Mouse (Mus musculus): ENCODE data around the gene Prrg3. TPM values are rescaled to one million over a fixed set of nuclear protein-coding genes. Genes with fewer than 3 reads are reported as not detected.

The Prrg3 gene
- total and polyA plus RNA-seq, 3 experiments: not detected

DNA sequence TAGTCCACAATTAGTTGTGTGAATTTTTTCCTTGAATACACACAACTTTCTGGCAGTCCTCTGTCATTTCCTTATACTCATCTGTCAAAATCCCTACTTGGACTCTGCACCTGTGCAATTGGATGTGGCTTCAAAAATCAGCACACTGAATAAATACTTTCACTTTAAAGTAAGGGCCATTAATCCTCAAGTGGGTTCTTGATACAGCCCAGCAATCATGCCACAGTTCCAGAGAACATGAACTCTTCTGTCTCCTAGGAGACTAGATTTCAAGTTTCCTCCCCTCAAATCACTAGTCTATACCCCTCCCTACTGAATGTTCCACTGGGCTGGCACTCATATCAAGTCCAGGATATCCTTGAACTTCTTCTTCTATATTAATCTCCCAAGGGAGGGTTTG lies 4.1 kb upstream of the Prrg3 start:
- no peak for DNase-seq (ENCODE audit: extremely low read depth)
- Histone ChIP-seq H3K36me3 (replicated peaks in 1 of 2; ENCODE audit: control insufficient read depth in 1 of 2, insufficient read depth in 1 of 2, low read length in 1 of 2) (no peaks in the 10 kb centered on the region), H3K79me2 (replicated peaks; ENCODE audit: control insufficient read depth, extremely low read depth, insufficient read depth, poor library complexity, severe bottlenecking) (no peaks in the 10 kb centered on the region), H3K27ac (ENCODE audit: insufficient read depth, low read depth) (no peak overlapping the region), H3K4me2 (ENCODE audit: insufficient read depth, low read depth, poor library complexity, severe bottlenecking) (no peak overlapping the region), H3K27me3 (replicated peaks) (no peaks in the 10 kb centered on the region), H3K4me1 (ENCODE audit: control insufficient read depth in 1 of 2, insufficient read depth in 2 of 2) (no peaks in the 10 kb centered on the region), H3K9ac (ENCODE audit: insufficient read depth, low read depth) (no peak overlapping the region), H3K4me3 (replicated peaks in 1 of 3; ENCODE audit: low read depth in 2 of 3, low read length in 2 of 3, poor library complexity in 1 of 3) (no peak overlapping the region), H3K9me3 (replicated peaks; ENCODE audit: low read length) (no peaks in the 10 kb centered on the region)
- in situ Hi-C loops (cut with MboI; ENCODE audit: low pct_ligation_motif_present, low pct_unique_long_range_greater_than_20kb, low sequenced_read_pairs) (no loop called here), dilution Hi-C loops (cut with MboI; ENCODE audit: extremely low pct_ligation_motif_present, extremely low pct_unique_long_range_greater_than_20kb, low sequenced_read_pairs) (no loop called here)
- TF ChIP-seq NELFE (IDR thresholded peaks at IDR 0.05; ENCODE audit: low read depth, low read length) (no peak), IRF4 (IDR thresholded peaks at IDR 0.05; ENCODE audit: low read depth, low read length) (no peak), JUN (IDR thresholded peaks at IDR 0.05; ENCODE audit: insufficient read depth, low read depth, low read length) (no peak), TBP (conservative IDR thresholded peaks at IDR 0.05; ENCODE audit: low read depth, low read length) (no peak), E2F4 (IDR thresholded peaks at IDR 0.05; ENCODE audit: insufficient replicate concordance, low read depth, low read length) (no peak), MYC (IDR thresholded peaks at IDR 0.05; ENCODE audit: low read depth, low read length) (no peak), CTCF (conservative IDR thresholded peaks at IDR 0.05 in 1 of 2, IDR thresholded peaks at IDR 0.05 in 1 of 2; ENCODE audit: low read depth in 2 of 2, low read length in 2 of 2) (no peak), RCOR1 (conservative IDR thresholded peaks at IDR 0.05; ENCODE audit: low read depth, low read length) (no peak), BHLHE40 (IDR thresholded peaks at IDR 0.05; ENCODE audit: low read depth, low read length) (no peak), ZNF384 (IDR thresholded peaks at IDR 0.05; ENCODE audit: low read depth, low read length) (no peak), ZMIZ1 (IDR thresholded peaks at IDR 0.05; ENCODE audit: low read depth, low read length) (no peak), ZC3H11A (IDR thresholded peaks at IDR 0.05; ENCODE audit: low read depth, low read length) (no peak), ELF1 (IDR thresholded peaks at IDR 0.05; ENCODE audit: low read depth, low read length) (no peak), JUND (conservative IDR thresholded peaks at IDR 0.05; ENCODE audit: low read depth, low read length) (no peak), SMC3 (IDR thresholded peaks at IDR 0.05; ENCODE audit: low read depth, low read length) (no peak), UBTF (IDR thresholded peaks at IDR 0.05; ENCODE audit: low read depth, low read length) (no peak), PAX5 (IDR thresholded peaks at IDR 0.05; ENCODE audit: low read length) (no peak), ZKSCAN1 (IDR thresholded peaks at IDR 0.05; ENCODE audit: borderline replicate concordance, low read depth, low read length) (no peak)

DNA sequence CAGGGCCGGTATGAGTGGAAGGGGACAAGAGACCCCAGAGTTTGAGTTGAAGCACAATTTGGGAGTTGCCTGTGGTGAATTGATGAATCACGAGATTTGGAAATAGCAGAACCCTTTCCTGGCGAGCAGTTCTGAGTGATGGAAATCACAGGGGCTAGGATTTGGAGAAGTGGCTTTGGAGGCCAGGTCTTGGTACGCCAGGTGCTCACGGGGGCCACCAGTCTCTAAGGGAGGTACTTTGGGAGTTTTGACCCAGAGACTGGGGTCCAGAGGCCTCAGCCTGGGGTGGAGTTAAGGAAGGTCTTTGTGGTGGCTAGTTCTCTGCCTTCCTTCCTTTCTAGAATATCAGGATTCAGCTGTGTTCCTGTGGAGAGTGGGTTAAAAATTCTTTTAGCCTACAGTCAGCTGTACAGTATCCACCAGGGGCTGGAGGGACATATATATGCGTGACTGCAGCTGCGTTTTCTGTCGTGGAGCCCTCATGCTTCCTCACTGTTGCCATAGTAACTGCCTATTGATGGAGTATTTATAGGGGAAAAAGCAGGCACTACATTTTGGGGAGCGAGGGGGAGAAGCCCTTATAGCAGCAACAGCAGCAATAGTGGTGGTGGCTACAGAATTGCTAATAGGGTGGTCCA lies 970 bp downstream of the Prrg3 start:
- Histone ChIP-seq H3K79me2 (replicated peaks; ENCODE audit: control insufficient read depth, extremely low read depth, insufficient read depth, poor library complexity, severe bottlenecking) (no peaks in the 10 kb centered on the region), H3K9me3 (replicated peaks; ENCODE audit: low read length) (no peaks in the 10 kb centered on the region), H3K4me1 (ENCODE audit: control insufficient read depth in 1 of 2, insufficient read depth in 2 of 2) (no peaks in the 10 kb centered on the region), H3K9ac (ENCODE audit: insufficient read depth, low read depth) (no peak overlapping the region), H3K27ac (ENCODE audit: insufficient read depth, low read depth) (no peak overlapping the region), H3K4me3 (replicated peaks in 1 of 3; ENCODE audit: low read depth in 2 of 3, low read length in 2 of 3, poor library complexity in 1 of 3) (no peak overlapping the region), H3K27me3 (replicated peaks) (no peaks in the 10 kb centered on the region), H3K36me3 (replicated peaks in 1 of 2; ENCODE audit: control insufficient read depth in 1 of 2, insufficient read depth in 1 of 2, low read length in 1 of 2) (no peaks in the 10 kb centered on the region), H3K4me2 (ENCODE audit: insufficient read depth, low read depth, poor library complexity, severe bottlenecking) (no peak overlapping the region)
- dilution Hi-C loops (cut with MboI; ENCODE audit: extremely low pct_ligation_motif_present, extremely low pct_unique_long_range_greater_than_20kb, low sequenced_read_pairs): no loop called here
- no peak for DNase-seq (ENCODE audit: extremely low read depth)
- TF ChIP-seq MAFK (IDR thresholded peaks at IDR 0.05; ENCODE audit: insufficient replicate concordance, low read length) (no peak), IRF4 (IDR thresholded peaks at IDR 0.05; ENCODE audit: low read depth, low read length) (no peak), TBP (conservative IDR thresholded peaks at IDR 0.05; ENCODE audit: low read depth, low read length) (no peak), POLR2AphosphoS2 (IDR thresholded peaks at IDR 0.05; ENCODE audit: low read depth, low read length) (no peak), HCFC1 (IDR thresholded peaks at IDR 0.05; ENCODE audit: low read depth, low read length) (no peak), NRF1 (IDR thresholded peaks at IDR 0.05; ENCODE audit: low read depth, low read length) (no peak), BHLHE40 (IDR thresholded peaks at IDR 0.05; ENCODE audit: low read depth, low read length) (no peak), MAX (IDR thresholded peaks at IDR 0.05; ENCODE audit: low read length) (no peak), UBTF (IDR thresholded peaks at IDR 0.05; ENCODE audit: low read depth, low read length) (no peak), MAZ (IDR thresholded peaks at IDR 0.05; ENCODE audit: low read depth, low read length) (no peak), ZNF384 (IDR thresholded peaks at IDR 0.05; ENCODE audit: low read depth, low read length) (no peak), ZC3H11A (IDR thresholded peaks at IDR 0.05; ENCODE audit: low read depth, low read length) (no peak), CHD1 (IDR thresholded peaks at IDR 0.05; ENCODE audit: low read depth, low read length) (no peak), MEF2A (IDR thresholded peaks at IDR 0.05; ENCODE audit: borderline replicate concordance, low read depth, low read length) (no peak), MXI1 (IDR thresholded peaks at IDR 0.05; ENCODE audit: low read depth, low read length) (no peak), ELF1 (IDR thresholded peaks at IDR 0.05; ENCODE audit: low read depth, low read length) (no peak)
- in situ Hi-C loops (cut with MboI; ENCODE audit: low pct_ligation_motif_present, low pct_unique_long_range_greater_than_20kb, low sequenced_read_pairs): no loop called here
